Mouse (Mus musculus) forebrain, embryonic 16.5 days (tissue): ENCODE results near the gene Rccd1. TPM values are rescaled to one million over a fixed set of nuclear protein-coding genes. Genes with fewer than 3 reads are reported as not detected.

Experiments used
- ATAC-seq: fragments of 200-750 bp; cut with Nextera tagmentation; 2 replicates; pipeline ENCODE4 v1.8.0; 2017; ENCODE audit warnings: mild to moderate bottlenecking, moderate library complexity
- H3K27ac ChIP-seq: fragments of 300-500 bp; sonication (generic); 2 replicates; pipeline ENCODE4 v1.5.1; 2014; ENCODE audit warnings: low read length, control low read depth
- H3K27me3 ChIP-seq: fragments of 300-500 bp; sonication (generic); replicated peaks from 2 replicates; pipeline ENCODE4 v1.6.1; 2014; ENCODE audit warnings: low read length; ENCODE audit not compliant: control insufficient read depth, insufficient read depth
- H3K36me3 ChIP-seq: fragments of 300-500 bp; sonication (generic); 2 replicates; pipeline ENCODE4 v1.6.1; 2014; ENCODE audit not compliant: control insufficient read depth, insufficient read depth
- H3K4me1 ChIP-seq: fragments of 300-500 bp; sonication (generic); replicated peaks from 2 replicates; pipeline ENCODE4 v1.6.1; 2014; ENCODE audit warnings: low read length; ENCODE audit not compliant: control insufficient read depth, insufficient read depth
- H3K4me2 ChIP-seq: fragments of 300-500 bp; sonication (generic); 2 replicates; pipeline ENCODE4 v1.6.1; 2014; ENCODE audit warnings: mild to moderate bottlenecking, low read length, control low read depth
- H3K4me3 ChIP-seq: fragments of 300-500 bp; sonication (generic); replicated peaks from 2 replicates; pipeline ENCODE4 v1.5.1; 2014; ENCODE audit warnings: mild to moderate bottlenecking, low read length, control low read depth
- H3K9ac ChIP-seq: fragments of 300-500 bp; sonication (generic); replicated peaks from 2 replicates; pipeline ENCODE4 v1.6.1; 2014; ENCODE audit warnings: low read depth, low read length, control low read depth
- H3K9me3 ChIP-seq: fragments of 300-500 bp; sonication (generic); 2 replicates; pipeline ENCODE4 v1.6.1; 2016; ENCODE audit warnings: low read length; ENCODE audit not compliant: control insufficient read depth
- WGBS: fragments of 180-500 bp; shearing (Covaris S2); extraction: QIAGEN DNeasy Blood & Tissue Kit; methylation state at CpG from one replicate; pipeline ENCODE4 v1.1.7; 2014; 5-methylcytosine and 5-hydroxymethylcytosine counted together
- polyA plus RNA-seq: library from polyadenylated mRNA; unstranded; fragments of >200 nt; fragmentation: Nextera tagmentation; extraction: Ambion mirVana; gene quantifications from 2 replicates; pipeline ENCODE4 v1.2.1, GENCODE M21; 2015

Gene Rccd1
- polyA plus RNA-seq, 1 experiment from 2014 or later, result 17.2 TPM

DNA sequence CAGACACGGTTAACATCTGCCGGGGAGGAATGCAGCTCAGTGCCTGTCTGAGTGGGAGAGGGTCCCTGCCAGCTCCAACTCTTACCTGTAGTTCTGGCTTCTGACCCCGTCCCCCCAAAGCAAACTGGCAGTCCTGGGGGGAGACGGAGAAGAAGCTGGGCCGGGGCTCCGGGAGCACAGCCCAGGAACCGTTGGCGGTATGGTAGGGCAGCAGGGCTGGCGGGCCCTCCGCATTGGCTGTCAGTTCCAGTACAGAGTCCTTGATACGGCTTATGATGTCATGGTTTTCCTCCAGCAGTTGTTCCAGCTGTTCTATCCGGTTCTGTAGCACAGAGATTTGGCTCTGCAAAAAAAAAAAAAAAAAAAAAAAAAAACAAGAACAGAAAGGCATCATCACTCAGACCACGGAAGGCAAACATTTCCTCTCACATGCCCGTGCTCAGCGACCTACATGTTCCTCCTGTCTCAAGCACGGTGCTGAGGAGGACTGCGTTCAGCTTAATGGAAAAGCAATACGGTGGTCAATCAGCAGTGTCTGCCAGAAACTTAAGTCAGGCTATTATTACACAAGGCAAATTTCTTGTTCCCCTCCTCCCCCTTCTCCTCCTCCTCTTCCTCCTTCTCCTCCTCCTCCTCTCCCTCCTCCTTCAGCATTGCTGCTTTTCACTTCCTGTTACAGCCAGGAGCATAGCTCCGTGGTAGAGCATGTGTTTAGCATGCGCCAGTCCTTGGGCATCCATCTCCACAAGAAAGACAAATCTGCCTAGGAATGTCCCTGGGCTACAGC lies 44.6 kb upstream of the Rccd1 start:
- H3K4me1 ChIP-seq, result peaks cover 19% of the 10 kb centered on the region
- H3K36me3 ChIP-seq, result peaks cover 28% of the 10 kb centered on the region
- H3K27me3 ChIP-seq, result no peaks in the 10 kb centered on the region
- 88% methylated on average over 20 of the region's 20 CpGs for WGBS
- H3K4me2 ChIP-seq, result no peak overlapping the region
- H3K4me3 ChIP-seq, result no peak overlapping the region
- no peaks in the 10 kb centered on the region for H3K9me3 ChIP-seq
- ATAC-seq, result no peak
- H3K9ac ChIP-seq, result no peak overlapping the region
- H3K27ac ChIP-seq, result no peak overlapping the region

DNA sequence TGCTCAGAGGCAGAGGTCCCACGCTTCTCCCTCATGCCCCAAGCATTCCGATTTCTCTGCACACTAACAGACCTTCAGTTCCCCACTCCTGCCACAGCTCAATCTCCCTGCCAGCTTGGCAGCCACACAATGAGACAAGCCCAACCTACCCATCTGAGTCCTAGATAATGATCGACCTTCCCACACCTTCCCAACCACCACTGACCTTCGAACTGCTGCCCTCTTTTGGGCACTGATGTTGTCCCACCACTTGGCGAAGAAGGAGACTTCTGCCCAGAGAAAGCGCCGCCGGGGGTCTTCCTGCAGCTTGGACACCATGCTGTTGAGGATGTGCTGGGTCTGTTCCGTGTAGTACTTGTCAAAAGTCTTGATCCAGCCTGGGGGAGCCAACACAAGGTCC lies 43.8 kb upstream of the Rccd1 start:
- no peak overlapping the region for H3K27ac ChIP-seq
- H3K9ac ChIP-seq, result no peak overlapping the region
- no peak for ATAC-seq
- no peaks in the 10 kb centered on the region for H3K27me3 ChIP-seq
- H3K4me1 ChIP-seq, result peaks cover 19% of the 10 kb centered on the region
- no peak overlapping the region for H3K4me3 ChIP-seq
- no peak overlapping the region for H3K4me2 ChIP-seq
- WGBS, result 83% methylated on average over 9 of the region's 9 CpGs
- peaks cover 31% of the 10 kb centered on the region for H3K36me3 ChIP-seq
- no peaks in the 10 kb centered on the region for H3K9me3 ChIP-seq

DNA sequence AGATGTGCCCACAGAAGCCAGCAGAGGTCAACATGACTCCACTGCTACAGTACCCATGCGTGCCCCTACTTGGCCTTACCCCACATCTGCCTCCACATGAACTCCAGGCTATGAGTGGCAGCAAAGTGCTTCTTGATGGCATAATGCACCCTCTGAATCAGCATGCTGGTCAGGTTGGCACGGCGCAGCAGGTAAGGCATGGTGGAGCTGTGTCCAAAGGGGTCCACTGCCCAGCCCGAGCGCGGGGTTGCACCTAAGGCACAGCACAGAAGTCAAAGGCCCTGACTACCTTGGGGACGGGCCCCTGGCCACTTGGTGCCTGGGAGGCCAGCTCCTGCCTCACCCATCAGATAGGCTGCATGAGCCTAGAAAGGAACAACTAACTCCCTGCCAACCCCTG lies 43.0 kb upstream of the Rccd1 start:
- WGBS, result 95% methylated on average over 7 of the region's 7 CpGs
- no peaks in the 10 kb centered on the region for H3K27me3 ChIP-seq
- H3K9ac ChIP-seq, result no peak overlapping the region
- H3K4me2 ChIP-seq, result no peak overlapping the region
- H3K4me1 ChIP-seq, result peaks cover 19% of the 10 kb centered on the region
- H3K27ac ChIP-seq, result no peak overlapping the region
- peaks cover 32% of the 10 kb centered on the region for H3K36me3 ChIP-seq
- no peak for ATAC-seq
- no peaks in the 10 kb centered on the region for H3K9me3 ChIP-seq
- no peak overlapping the region for H3K4me3 ChIP-seq

DNA sequence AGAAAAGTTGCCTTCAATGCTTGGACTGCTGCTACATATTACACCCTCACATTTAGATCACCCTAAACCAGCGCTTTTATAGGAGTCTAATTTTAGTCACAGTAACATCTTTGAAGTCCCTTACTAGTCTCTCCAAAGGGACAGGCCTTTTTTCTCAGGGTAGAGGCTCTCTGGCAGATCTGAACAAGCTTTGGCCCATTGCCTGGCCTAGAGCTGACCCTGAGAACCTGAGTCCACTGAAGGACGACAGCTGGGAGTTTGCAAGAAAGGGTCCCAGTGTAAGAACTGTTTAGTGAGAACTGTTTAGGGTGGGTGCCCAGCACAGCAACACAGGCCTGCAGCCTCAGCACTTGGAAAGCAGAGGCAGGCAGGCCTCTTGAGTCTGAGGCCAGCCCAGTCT lies 41.5 kb upstream of the Rccd1 start:
- no peaks in the 10 kb centered on the region for H3K9me3 ChIP-seq
- H3K27ac ChIP-seq, result no peak overlapping the region
- no peak overlapping the region for H3K9ac ChIP-seq
- no peak for ATAC-seq
- no peak overlapping the region for H3K4me2 ChIP-seq
- H3K4me3 ChIP-seq, result no peak overlapping the region
- H3K27me3 ChIP-seq, result no peaks in the 10 kb centered on the region
- peaks cover 34% of the 10 kb centered on the region for H3K36me3 ChIP-seq
- WGBS, result 93% methylated on average over 2 of the region's 2 CpGs
- H3K4me1 ChIP-seq, result peaks cover 16% of the 10 kb centered on the region

DNA sequence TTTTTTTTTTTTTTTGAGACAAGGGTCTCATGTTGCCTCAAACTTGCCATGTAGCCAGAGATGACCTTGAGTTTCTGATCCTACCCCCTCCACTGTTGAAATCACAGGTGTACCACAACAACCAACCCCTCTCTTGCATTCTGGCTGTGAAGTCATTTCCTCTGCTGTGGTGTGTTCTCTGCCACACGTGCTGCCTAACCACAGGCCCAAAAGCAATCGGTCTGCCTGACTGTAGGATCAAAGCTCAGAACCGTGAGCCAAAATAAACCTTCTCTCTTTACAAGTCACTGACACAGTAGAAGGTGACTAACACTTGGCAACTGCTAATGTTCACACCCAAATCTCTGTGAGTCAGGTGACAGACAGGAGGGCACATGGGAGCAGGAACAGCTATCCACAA lies 36.2 kb upstream of the Rccd1 start:
- Histone ChIP-seq H3K9ac (no peak overlapping the region), H3K27me3 (no peaks in the 10 kb centered on the region), H3K9me3 (no peaks in the 10 kb centered on the region), H3K27ac (no peak overlapping the region), H3K36me3 (peaks cover 21% of the 10 kb centered on the region), H3K4me3 (no peak overlapping the region), H3K4me1 (no peaks in the 10 kb centered on the region; the same call in 1 of the 2 replicates), H3K4me2 (no peak overlapping the region)
- WGBS, result 76% methylated on average over 3 of the region's 3 CpGs
- ATAC-seq, result no peak

DNA sequence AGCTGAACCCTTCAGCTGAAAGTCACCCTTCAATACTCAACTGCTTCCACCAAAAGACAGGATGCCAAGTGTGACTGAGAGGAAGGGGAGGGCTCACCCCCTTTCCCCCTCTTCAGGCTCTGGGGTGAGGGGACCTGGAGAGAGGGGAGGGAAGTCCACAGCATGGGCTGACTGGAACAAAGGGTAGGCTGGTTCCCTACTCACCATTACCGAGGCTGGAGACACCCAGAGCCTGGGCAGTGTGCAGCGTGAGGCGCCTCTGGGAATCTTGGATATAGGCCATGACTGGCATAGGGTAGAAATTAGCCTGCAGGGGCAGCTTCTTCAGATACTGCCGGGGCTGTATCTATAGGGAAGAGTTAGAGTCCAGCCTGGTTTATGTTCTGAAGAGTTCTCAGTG lies 33.8 kb upstream of the Rccd1 start:
- Histone ChIP-seq H3K36me3 (peaks cover 14% of the 10 kb centered on the region), H3K27ac (no peak overlapping the region), H3K4me1 (no peaks in the 10 kb centered on the region; the same call in 1 of the 2 replicates), H3K4me3 (no peak overlapping the region), H3K27me3 (no peaks in the 10 kb centered on the region), H3K9ac (no peak overlapping the region), H3K9me3 (no peaks in the 10 kb centered on the region), H3K4me2 (no peak overlapping the region)
- WGBS, result 37% methylated on average over 4 of the region's 4 CpGs
- ATAC-seq, result no peak

DNA sequence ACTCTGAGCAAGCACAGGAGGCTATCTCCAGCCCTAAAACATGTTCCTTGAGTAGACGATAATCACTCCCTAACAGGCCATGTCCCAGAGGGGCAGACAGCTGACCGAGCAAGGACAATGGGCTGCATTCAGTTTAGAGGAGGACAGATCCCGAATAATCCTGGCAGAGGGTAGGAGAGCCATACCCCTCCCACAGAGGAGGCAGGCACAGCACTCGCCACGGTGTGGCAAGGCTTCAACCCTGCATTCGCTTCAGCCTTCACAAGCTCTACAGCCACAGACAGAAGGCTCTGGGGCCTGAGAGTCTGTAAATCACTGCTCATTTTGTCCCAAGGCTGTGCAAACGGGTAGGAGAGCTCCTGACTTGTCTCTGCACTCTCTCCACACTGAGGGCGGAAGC lies 32.9 kb upstream of the Rccd1 start:
- ATAC-seq, result 0 out of 2 replicates have a peak, but pooled peaks have one; percentile 40
- H3K27me3 ChIP-seq, result no peaks in the 10 kb centered on the region
- no peak overlapping the region for H3K4me2 ChIP-seq
- WGBS, result 18% methylated on average over 8 of the region's 8 CpGs
- no peak overlapping the region for H3K4me3 ChIP-seq
- H3K4me1 ChIP-seq, result no peaks in the 10 kb centered on the region; the same call in 1 of the 2 replicates
- no peak overlapping the region; the same call in 1 of the 2 replicates for H3K27ac ChIP-seq
- H3K36me3 ChIP-seq, result peaks cover 18% of the 10 kb centered on the region
- no peaks in the 10 kb centered on the region for H3K9me3 ChIP-seq
- no peak overlapping the region for H3K9ac ChIP-seq

DNA sequence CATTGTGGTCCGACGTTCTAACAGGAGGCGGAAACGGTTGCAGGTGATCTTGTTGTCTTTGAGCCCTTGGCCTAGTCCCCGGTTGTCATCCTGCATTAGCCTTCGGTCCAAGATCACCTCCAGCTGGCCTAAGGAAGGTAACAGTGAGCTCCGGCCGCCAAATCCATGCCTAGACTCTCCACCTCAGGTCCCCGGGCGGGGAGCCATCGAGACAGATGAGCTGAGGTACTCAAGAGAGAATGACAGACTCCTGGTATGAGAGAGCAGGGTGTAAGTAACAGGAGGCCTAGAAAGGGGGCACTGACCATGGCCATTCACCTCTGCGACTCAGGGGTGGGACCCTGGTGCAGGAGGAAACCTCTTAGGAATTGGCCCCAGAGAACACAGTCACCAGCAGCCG lies 32.1 kb upstream of the Rccd1 start:
- Histone ChIP-seq H3K4me1 (no peaks in the 10 kb centered on the region; the same call in 1 of the 2 replicates), H3K36me3 (peaks cover 20% of the 10 kb centered on the region), H3K9ac (no peak overlapping the region), H3K9me3 (no peaks in the 10 kb centered on the region), H3K27ac (no peak overlapping the region), H3K27me3 (no peaks in the 10 kb centered on the region), H3K4me3 (no peak overlapping the region), H3K4me2 (no peak overlapping the region)
- ATAC-seq, result no peak
- WGBS, result 88% methylated on average over 13 of the region's 13 CpGs

DNA sequence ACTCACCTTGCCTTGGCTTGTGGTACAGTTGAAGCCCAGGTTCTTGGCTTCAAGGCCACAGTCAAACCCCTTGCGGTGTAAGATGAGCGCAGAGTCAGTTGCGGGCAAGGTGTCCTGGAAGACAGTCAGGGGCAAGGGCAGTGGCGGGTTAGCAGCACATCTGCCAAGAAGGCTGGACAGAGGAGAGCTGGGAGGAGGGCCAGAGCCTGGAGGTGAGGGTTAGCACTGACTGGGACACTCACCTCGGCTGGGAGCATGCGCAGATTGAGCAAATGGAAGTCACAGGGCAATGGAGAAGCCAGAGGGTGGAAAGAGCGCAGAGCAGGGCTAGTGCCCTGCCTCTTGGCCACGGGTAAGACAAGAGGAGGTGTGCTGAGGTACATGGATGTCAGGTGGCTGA lies 28.7 kb upstream of the Rccd1 start:
- Histone ChIP-seq H3K9me3 (no peaks in the 10 kb centered on the region), H3K9ac (no peak overlapping the region), H3K4me2 (no peak overlapping the region), H3K27me3 (no peaks in the 10 kb centered on the region), H3K4me3 (no peak overlapping the region), H3K27ac (no peak overlapping the region), H3K4me1 (no peaks in the 10 kb centered on the region; the same call in 1 of the 2 replicates), H3K36me3 (peaks cover 22% of the 10 kb centered on the region)
- no peak for ATAC-seq
- WGBS, result 93% methylated on average over 8 of the region's 8 CpGs
